Mouse (Mus musculus) neural tube, embryonic 10.5 days (tissue): ENCODE measurements around the gene Akap2.

Source experiments
- DNase-seq: peaks from one replicate; pipeline ENCODE4 v3.0.0-alpha.2; 2017; ENCODE audit warnings: low spot score; ENCODE audit errors: extremely low spot score

Gene Akap2

DNA sequence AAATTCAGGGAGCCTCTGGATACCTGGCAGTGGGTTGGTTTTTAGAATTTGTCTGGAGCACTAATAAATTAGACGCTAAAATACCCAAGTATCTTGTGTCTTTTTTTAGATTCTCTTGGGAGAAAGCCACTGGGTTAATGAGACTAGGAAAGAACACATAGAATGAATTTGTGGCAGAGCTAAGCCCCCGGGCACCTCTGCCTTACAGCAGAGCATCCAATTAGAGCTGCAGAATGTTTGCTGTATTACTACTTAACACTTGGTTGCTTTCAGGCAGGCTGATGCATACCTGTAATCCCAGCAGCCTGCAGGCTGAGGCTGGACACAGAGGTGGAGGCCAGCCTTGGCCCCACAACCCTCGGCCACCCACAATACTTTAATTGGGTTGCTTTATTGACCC, 112.3 kb downstream of the Akap2 start:
- DNase-seq: no peak

DNA sequence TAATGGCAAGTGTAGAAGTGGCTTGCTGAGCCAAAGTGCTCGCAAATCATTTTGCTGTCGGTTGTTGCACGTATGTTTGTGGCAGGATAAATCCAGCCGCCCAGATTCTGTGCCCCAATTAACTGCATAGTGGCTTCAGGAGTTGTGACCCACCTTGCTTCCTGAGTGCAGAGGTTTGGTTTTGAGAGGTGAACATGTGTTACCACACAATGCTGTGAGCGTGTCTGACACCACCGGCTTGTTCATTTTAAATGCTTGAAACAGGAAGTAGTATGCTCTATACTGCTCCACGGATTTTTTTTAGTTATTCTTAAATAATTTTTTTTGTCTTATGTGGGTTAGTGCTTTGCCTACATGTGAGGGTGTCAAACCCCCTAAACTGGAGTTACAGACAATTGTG, 114.9 kb downstream of the Akap2 start:
- no peak for DNase-seq

DNA sequence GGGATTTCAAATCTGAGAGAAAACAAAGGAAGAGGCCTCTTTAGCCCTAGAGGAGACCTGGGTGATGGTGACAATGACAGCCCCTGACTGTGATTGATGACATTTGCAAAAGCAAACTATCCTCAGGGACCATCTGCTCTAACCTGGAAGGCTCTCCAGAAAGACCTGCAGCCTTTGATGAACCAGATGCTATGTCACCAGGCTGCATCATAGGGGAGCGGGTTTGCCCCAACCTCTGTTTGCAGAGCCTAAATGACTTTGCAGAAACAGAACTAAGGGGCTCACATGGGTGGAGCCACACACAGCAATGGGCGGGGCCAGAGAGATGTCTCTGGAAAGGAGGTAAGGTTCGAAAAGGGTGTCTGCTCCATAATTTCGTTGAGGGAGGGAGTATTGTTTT, 115.6 kb downstream of the Akap2 start:
- DNase-seq: no peak

DNA sequence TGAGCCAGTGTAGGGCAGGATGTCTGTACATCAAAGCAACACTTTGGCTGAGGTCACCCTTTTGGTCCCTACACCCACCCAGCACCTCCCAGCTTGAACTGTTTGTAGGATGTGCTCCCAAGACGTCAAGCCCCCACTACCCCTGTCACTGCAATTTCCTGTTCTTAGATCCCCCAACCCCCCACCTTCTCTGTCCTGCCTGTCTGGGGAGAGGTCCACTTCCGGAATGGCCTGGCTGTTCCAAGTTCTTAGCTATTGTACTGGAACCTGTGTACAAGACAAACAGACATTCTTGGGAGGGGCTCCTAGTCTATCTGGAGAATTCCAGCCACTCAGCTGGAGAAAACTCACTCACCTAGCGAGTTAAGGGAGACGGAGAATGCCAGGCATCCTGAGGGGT, 116.7 kb downstream of the Akap2 start:
- DNase-seq: no peak

DNA sequence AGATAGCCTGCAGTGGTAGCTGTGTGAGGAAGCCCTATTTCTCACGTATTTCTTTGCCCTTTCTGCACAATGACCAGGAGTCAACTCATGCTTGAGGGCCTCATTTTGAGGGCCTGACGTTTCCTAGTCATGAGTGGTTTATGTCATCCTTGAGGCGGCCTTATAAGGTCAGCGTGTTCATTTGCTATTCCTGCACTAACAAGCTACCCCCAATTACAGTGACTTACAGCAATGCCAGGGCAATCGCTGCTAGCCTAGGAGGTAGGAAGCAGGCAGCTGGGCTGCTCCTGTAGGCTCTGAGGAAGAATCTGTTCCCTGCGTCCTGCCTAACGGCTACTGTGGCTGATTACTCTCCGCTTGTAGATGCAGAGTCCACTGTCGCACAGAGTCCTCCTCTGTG, 119.6 kb downstream of the Akap2 start:
- DNase-seq: no peak

DNA sequence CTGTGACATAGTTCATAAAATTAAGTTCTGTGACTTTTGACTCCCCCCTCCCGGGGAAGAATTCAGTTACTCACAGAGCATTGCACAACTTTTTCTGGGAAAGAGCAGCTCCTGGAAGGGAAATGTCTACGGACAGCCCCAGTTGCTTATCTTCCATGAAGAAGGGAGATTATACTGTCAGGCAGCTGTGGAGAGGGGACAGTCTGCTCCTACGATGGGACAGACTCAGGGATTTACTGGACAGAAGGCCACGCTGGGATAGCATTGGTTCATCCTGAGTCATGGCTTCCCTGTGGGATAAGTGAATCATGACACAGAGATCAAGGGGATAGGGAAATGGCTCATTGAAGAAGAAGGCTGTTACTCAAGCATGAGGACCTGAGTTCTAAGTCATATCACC, 121.9 kb downstream of the Akap2 start:
- DNase-seq: no peak

DNA sequence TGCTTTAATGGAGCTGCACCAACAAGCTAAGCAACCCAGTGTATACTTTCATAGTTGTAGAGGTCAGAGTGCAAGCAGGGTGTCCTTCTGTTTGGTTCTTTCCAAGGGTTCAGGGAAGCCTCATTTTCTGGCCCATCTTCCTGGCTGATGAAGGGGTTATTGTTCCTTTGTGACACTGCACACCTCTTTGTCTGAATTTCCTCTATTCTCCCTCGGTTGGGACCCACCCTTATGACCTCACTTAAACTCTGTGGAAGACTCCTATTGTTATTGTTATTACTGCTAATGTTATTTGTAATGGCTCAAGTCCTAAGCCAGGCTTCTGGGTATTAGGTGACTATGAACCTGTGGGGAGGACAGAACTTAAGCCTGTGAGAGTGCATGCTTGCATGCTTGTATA, 124.5 kb downstream of the Akap2 start:
- no peak for DNase-seq

DNA sequence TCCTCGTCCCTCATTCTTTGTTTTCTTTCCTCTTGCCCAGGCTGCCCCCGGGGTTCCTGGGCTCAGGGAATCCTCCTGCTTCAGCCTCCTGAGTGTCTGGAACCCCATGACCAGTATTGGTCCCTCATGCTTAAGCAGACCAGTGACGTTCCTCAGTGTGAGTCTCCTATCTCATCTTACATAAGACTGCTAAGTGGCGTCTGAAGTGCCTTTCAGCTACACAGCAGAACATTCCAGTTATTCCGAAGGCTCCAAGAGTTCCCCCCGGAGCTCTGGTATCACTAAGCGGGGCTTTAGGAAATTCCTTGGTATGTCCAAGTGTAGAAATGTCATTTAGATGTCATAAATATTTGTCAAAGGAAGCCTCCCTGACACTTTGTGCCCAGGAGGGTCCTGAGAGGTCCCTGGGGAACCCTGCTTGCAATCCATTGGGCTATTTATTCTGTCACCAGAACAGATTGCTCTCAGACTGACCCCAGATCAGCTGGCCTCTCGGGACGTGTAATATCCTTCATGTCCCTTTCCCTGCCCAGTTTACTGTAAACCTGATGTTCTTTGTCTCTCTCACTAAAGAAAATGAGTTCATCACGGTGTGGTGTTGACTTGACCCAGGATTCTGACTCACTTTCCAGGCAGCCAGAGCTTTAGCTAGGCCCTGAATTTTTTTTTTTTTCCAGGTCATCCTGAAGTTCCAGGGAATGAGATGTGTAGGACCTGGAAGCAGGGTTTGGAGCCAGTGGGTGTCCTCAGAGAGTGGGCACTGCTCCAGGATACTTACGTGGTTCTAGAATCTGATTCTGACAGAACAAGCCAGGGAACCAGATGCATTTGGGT, 125.2 kb downstream of the Akap2 start:
- DNase-seq: no peak

DNA sequence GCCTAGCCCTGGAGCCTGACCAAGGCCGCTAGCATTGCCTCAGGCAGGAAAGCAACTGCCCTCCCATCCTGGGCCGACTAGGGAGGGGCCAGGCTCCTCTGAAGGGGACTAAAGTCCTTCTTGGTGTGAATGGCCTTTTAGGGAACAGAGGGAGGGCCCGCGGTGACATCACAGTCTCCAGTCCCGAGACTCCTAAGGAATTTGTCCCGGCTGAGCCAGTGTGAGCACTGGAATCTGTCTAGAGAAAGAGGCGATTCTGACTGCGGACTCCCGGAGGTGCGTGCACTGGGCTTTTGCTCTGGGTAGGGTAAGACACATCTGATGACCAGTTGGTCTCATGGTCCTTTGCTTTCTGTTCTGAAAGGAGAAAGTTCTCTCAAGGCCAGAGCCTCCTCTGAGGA, 127.6 kb downstream of the Akap2 start:
- DNase-seq: peak; percentile 81

DNA sequence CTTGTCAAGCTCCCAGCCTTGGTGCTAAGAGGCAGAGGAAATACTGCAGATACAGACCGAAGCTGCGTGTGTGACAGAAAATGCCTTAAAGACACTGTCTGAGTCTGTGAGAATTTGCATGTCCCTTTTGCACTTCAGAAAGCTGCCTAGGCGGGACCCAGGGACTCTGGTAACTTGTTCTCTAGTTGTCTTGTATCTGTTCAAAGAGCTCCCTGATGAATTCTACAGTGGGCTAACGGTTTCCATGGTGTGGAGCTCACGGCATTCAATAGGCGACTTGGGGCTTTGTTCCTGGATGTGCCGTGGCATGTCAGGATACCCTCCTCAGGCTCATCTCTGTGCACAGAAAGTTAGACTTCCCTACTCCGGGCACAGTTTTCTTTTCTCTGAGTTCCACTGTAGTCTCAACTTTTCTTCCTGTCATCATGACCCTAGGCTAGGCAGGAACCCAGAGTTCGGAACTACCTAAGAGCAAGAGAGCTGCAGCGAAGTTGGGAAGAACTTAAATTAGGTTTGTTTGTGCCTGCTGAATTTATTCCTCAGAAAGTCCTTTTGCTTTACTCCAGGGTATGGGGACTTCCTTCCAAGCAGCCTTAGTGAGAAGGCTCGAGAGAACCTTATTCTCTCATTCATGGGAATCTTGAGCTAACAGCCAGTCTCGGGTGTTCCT, 128.2 kb downstream of the Akap2 start:
- DNase-seq: peak; percentile 60

DNA sequence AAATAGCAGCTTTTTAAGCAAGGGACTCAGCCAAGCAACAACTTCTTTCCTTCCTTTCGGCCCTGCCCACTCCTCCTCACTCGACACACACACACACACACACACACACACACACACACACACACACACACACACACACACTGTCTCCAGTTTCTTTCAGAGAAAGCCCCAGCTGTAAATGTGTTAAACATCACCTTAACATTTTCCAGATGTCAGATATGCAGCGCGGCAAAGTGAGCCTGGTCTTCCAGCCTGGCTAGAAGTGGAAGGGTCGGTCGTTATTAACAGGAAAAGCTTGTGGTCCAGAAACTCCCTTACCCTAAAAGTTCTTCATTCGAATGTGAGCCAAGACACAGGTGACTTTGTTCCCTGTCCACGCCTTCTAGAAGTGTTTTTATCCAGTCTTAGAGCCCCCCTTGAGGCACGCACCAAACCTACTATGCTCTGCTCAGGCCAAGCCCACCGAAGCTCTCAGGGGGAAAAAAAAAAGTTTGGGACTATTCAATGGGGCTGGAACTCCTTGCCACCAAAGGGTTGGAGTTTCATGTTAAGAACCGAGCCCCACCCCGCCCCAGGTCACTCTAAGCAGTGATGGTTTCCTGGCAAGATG, 129.0 kb downstream of the Akap2 start:
- peak; percentile 67 for DNase-seq

DNA sequence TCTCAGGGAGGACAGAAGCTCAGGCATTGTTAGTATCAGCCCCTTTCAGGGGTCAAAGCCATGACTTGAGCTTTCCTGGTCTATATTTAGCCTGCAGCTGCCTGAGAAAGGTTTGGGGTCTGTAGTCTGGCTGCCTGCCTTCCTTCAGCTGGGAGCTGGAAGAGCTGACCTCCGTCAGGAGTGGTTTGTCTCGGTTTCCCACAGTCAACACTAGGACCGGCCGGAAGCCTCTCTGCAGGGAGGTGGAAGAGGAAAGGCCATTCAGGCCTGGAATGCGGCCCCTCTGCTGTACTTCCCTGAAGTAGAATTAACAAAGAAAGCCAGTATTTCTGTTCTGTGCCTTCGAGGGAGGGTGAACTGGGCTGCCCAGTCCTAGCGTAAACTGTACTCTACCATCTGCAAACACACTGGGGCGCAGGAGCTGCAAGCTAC, 129.6 kb downstream of the Akap2 start:
- peak; percentile 58 for DNase-seq

DNA sequence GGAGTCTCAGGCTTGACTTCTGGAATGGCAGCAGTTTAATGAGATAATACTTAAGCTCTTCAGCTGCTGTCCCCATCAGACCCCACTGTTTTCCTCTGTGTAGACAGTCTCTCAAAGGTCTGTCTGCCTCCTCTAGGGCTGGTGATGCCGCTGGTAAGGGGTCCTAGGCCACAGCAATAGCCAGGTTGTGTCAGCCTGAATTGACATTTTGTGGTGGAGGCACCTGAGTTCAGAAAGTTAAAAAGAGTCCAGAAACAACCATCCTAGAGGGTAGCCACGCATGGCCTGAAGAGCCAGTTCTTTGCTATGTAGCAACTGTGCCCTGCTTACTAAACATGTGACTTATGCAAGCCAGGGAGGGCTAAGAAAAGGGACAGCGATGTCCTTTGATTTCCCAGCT, 130.2 kb downstream of the Akap2 start:
- DNase-seq: no peak

DNA sequence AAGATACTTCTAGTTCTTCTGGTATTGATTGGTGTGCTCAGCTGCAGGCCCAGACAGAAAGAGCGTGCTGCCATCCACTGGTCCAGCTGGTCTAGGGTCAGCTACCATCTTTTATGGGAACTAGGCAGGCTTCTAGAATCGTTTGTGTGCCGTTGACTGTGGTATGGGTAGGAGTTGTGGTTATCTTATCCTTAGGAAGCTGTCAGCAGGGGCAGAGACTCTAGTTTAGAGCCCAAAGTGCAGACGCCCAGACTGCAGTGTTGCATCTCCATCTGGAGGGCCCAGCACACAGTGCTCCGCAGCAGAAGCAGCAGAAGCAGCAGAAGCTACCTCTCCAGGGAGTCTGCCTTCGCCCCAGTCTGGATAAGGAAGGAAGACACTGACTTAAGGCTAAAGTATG, 132.0 kb downstream of the Akap2 start:
- no peak for DNase-seq

DNA sequence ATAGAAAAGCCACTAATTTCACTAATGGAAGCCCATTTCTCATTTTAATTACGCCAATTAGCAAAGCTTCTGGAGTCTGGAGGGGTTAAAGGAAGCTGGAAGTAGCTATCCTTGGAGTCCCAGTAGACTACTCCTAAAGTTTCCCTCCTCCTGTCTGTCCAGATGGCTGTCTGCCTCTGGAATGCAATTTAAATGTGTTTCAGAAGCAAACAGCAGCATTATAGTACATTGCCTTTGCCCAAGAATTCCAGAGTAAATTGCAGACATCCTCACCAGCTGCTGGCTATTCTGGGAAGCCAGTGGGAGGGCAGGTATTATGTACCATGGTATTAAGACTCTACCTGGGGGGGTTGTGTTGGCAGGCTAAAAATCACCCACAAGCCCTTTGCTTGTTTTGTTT, 134.3 kb downstream of the Akap2 start:
- no peak for DNase-seq

DNA sequence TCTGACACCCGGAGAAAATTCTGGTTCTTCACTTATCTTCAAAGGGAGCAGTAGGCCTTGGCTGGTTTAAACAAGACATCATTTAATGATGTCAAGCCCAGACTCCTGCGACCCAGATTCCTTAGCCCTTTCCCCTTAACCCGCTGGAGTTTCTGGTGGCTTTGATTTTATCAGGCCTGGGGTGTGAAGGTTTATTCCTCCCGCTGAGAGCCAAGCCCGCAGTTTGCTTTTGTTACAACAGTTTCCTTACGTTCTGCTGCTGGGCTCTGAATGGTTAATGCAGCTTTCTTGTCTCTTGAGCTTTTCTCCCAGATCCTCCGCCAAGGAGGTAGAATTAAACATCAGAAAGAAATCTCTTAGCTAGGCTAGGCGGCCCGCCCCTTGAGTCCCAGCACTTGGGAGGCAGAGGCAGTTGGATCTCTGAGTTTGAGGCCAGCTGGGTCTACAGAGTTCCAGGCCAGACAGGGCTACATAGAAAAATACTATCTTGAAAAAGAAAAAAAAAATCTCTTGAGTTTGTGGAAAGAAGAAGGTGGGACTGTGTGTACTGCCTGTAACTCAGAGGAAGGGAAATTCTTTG, 135.1 kb downstream of the Akap2 start:
- DNase-seq: no peak

DNA sequence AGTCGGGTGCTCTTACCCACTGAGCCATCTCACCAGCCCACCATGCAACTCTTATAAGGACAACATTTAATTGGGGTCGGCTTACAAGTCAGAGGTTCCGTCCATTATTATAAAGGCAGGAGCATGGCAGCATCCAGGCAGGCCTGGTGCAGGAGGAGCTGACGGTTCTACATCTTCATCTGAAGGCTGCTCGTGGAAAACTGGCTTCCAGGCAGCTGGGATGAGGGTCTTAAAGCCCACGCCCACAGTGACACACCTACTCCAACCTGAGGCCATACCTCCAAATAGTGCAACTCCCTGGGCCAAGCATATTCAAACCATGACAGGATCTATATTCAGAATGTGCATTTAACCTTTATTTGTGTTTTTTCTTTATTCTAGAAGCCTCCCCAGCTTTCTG, 136.7 kb downstream of the Akap2 start:
- no peak for DNase-seq

DNA sequence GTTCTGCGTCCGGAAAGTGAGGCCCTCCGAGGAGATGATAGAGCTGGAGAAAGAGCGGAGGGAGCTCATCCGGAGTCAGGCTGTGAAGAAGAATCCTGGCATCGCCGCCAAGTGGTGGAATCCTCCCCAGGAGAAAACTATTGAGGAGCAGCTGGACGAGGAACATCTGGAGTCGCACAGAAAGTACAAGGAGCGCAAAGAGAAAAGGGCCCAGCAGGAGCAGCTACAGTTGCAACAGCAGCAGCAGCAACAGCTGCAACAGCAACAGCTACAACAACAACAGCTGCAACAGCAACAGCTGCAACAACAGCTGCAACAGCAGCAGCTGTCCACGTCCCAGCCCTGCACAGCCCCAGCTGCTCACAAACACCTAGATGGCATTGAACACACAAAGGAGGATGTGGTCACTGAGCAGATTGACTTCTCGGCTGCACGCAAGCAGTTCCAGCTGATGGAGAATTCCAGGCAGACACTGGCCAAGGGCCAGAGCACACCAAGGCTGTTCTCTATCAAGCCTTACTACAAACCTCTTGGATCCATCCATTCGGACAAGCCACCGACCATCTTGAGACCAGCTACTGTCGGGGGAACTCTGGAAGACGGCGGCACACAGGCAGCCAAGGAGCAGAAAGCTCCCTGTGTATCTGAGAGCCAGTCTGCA, 138.0 kb downstream of the Akap2 start:
- DNase-seq: no peak

DNA sequence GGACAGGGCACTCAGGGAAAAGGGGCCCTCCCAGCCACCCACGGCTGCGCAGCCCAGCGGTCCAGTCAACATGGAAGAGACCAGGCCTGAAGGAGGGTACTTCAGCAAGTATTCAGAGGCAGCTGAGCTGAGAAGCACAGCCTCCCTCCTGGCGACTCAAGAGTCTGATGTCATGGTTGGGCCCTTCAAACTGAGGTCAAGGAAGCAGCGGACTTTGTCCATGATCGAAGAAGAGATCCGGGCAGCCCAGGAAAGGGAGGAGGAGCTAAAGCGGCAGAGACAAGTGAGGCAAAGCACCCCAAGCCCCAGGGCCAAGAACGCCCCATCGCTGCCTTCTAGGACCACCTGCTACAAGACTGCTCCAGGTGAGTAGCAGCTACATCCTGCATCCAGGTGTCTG, 139.2 kb downstream of the Akap2 start:
- no peak for DNase-seq

DNA sequence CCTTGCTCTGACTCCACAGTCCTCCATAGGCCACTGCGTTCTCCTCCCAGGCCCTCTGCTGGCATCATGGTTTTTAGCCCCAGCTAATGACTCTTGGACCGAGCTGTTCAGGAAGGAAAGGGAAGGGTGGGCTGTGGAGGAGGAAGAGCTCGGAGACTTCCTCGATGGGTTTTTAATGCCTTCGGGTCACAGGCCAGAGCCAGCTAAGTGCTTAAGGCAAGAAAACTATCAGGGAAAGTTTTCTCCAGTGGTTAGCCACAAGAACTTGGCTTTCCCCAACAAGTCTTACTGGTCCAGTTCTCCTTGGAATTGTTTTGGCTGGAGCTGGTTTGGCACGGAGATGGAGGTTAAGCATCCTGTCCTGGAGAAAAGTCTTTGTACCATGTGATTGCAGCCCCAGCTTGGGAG, 142.8 kb downstream of the Akap2 start:
- no peak for DNase-seq

DNA sequence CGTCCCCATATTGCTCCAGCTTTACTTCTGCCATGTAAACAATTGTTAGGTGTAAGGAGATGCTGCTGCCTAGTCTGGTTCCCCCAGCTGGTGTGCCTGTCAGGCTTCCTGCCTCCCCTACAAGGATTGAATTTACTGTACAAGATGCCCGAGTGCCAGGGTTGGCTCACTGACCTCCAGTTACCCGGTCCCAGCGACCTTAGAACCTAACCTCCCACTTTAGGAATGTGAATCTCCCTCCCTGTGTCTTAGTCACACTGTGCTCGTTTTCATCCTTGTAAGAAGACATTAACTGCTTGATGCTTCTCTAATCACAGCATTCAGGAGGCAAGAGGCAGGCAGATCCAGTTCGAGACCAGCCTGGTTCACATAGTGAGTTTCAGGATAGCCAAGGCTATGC, 143.7 kb downstream of the Akap2 start:
- no peak for DNase-seq

DNA sequence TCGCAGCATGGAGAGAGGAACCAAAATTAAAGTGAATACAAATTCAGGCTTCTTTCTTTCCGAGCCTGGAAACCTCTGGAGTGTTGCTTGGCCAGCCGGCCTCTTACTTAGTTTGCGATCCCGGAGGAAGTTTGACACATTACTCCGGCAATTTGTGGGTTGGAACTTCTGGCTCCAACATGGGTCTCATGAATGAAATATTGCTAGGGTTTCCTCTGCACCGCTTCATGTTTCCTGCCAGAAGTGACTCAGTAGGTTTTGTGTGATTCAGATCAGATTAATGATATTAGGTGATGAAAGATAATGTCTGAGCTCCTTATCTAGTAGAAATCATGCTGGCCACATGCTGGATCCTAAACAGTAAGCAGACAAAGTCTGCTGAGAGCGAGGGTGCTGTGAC, 144.4 kb downstream of the Akap2 start:
- DNase-seq: no peak
